Mouse (Mus musculus) CH12.LX (cell line): Measurements from ENCODE around the gene Smim10l2a. TPM values are rescaled to one million over a fixed set of nuclear protein-coding genes. Genes with fewer than 3 reads are reported as not detected.
A peak's percentile ranks its signal among the peaks of the same experiment; 100 is the strongest.

ENCODE experiments used
- DNase-seq: peaks from one replicate; pipeline ENCODE4 v3.0.0-alpha.2; 2013; ENCODE audit errors: extremely low read depth
- H3K27ac ChIP-seq: 2 replicates; pipeline ENCODE4 v1.5.1; 2012; ENCODE audit warnings: low read depth, mild to moderate bottlenecking, control low read depth, moderate library complexity; ENCODE audit not compliant: insufficient read depth
- H3K27me3 ChIP-seq: replicated peaks from 2 replicates; pipeline ENCODE3; 2012; ENCODE audit warnings: inconsistent platforms
- H3K36me3 ChIP-seq, 2 experiments: replicated peaks in 1 of 2; 2 replicates each; pipeline versions ENCODE3 to v1.6.1; 2012; ENCODE audit warnings: inconsistent platforms in 1 of 2, low read length in 1 of 2, mild to moderate bottlenecking in 1 of 2, mixed read lengths in 1 of 2, moderate library complexity in 1 of 2; ENCODE audit not compliant: control insufficient read depth in 1 of 2, insufficient read depth in 1 of 2
- H3K4me1 ChIP-seq, 2 experiments: 2 replicates each; pipeline ENCODE4 v1.6.1; 2012; ENCODE audit warnings: inconsistent platforms in 1 of 2, moderate library complexity in 1 of 2; ENCODE audit not compliant: insufficient read depth in 2 of 2, control insufficient read depth in 1 of 2
- H3K4me2 ChIP-seq: 2 replicates; pipeline ENCODE4 v1.6.1; 2012; ENCODE audit warnings: low read depth, mild to moderate bottlenecking, control low read depth; ENCODE audit not compliant: poor library complexity, insufficient read depth, severe bottlenecking
- H3K4me3 ChIP-seq, 3 experiments: fragments of 150-350 bp in 1 of 3; sonication (generic) in 1 of 3; replicated peaks in 1 of 3; 2 replicates each; pipeline versions ENCODE3 to v1.5.1; 2011 to 2012; ENCODE audit warnings: low read depth in 2 of 3, low read length in 2 of 3, mild to moderate bottlenecking in 2 of 3, moderate library complexity in 2 of 3, control low read depth in 1 of 3, improper control_type of control experiment in 1 of 3, inconsistent platforms in 1 of 3, mixed read lengths in 1 of 3; ENCODE audit not compliant: poor library complexity in 1 of 3
- H3K79me2 ChIP-seq: replicated peaks from 2 replicates; pipeline ENCODE4 v1.6.1; 2012; ENCODE audit warnings: mild to moderate bottlenecking, moderate library complexity; ENCODE audit not compliant: control insufficient read depth, poor library complexity, insufficient read depth, severe bottlenecking; ENCODE audit errors: extremely low read depth
- H3K9ac ChIP-seq: 2 replicates; pipeline ENCODE4 v1.6.1; 2012; ENCODE audit warnings: low read depth, mild to moderate bottlenecking, control low read depth, moderate library complexity; ENCODE audit not compliant: insufficient read depth
- H3K9me3 ChIP-seq: replicated peaks from 2 replicates; pipeline ENCODE3; 2012; ENCODE audit warnings: low read length, inconsistent platforms, mixed read lengths
- BHLHE40 ChIP-seq: IDR thresholded peaks from 2 replicates; pipeline ENCODE4 v1.6.1; 2011; ENCODE audit warnings: mild to moderate bottlenecking, low read depth, low read length, improper control_type of control experiment
- CHD1 ChIP-seq: IDR thresholded peaks from 2 replicates; pipeline ENCODE4 v1.6.1; 2012; ENCODE audit warnings: low read depth, low read length, improper control_type of control experiment, inconsistent platforms
- CHD2 ChIP-seq: IDR thresholded peaks from 2 replicates; pipeline ENCODE4 v1.6.1; 2011; ENCODE audit warnings: low read length, improper control_type of control experiment
- CTCF ChIP-seq, 2 experiments: IDR thresholded peaks in 1 of 2; conservative IDR thresholded peaks in 1 of 2; 2 replicates each; pipeline ENCODE4 v1.5.1; 2011 to 2012; ENCODE audit warnings: low read depth in 2 of 2, low read length in 2 of 2, improper control_type of control experiment in 1 of 2, inconsistent platforms in 1 of 2, mild to moderate bottlenecking in 1 of 2, moderate library complexity in 1 of 2
- E2F4 ChIP-seq: IDR thresholded peaks from 2 replicates; pipeline ENCODE4 v1.6.1; 2011; ENCODE audit warnings: low read depth, low read length, improper control_type of control experiment; ENCODE audit not compliant: insufficient replicate concordance
- ELF1 ChIP-seq: IDR thresholded peaks from 2 replicates; pipeline ENCODE4 v1.6.1; 2014; ENCODE audit warnings: low read depth, mild to moderate bottlenecking, inconsistent platforms, low read length, improper control_type of control experiment
- EP300 ChIP-seq: IDR thresholded peaks from 2 replicates; pipeline ENCODE4 v1.6.1; 2011; ENCODE audit warnings: low read length, improper control_type of control experiment
- ETS1 ChIP-seq: conservative IDR thresholded peaks from 2 replicates; pipeline ENCODE4 v1.6.1; 2012; ENCODE audit warnings: low read depth, mild to moderate bottlenecking, inconsistent platforms, low read length, improper control_type of control experiment, moderate library complexity
- GABPA ChIP-seq: IDR thresholded peaks from 2 replicates; pipeline ENCODE4 v1.6.1; 2012; ENCODE audit warnings: low read depth, low read length, improper control_type of control experiment, inconsistent platforms; ENCODE audit not compliant: insufficient replicate concordance
- HCFC1 ChIP-seq: IDR thresholded peaks from 2 replicates; pipeline ENCODE4 v1.6.1; 2012; ENCODE audit warnings: low read depth, mild to moderate bottlenecking, inconsistent platforms, low read length, improper control_type of control experiment
- IRF4 ChIP-seq: IDR thresholded peaks from 2 replicates; pipeline ENCODE4 v1.6.1; 2014; ENCODE audit warnings: low read depth, mild to moderate bottlenecking, inconsistent platforms, low read length, improper control_type of control experiment
- JUN ChIP-seq: IDR thresholded peaks from 2 replicates; pipeline ENCODE4 v1.6.1; 2011; ENCODE audit warnings: low read depth, mild to moderate bottlenecking, low read length, improper control_type of control experiment, moderate library complexity; ENCODE audit not compliant: insufficient read depth
- JUND ChIP-seq: conservative IDR thresholded peaks from 2 replicates; pipeline ENCODE4 v1.6.1; 2011; ENCODE audit warnings: low read depth, low read length, improper control_type of control experiment
- KAT2A ChIP-seq: IDR thresholded peaks from 2 replicates; pipeline ENCODE4 v1.6.1; 2012; ENCODE audit warnings: low read length, improper control_type of control experiment, inconsistent platforms; ENCODE audit not compliant: insufficient replicate concordance
- MAFK ChIP-seq: IDR thresholded peaks from 2 replicates; pipeline ENCODE4 v1.6.1; 2011; ENCODE audit warnings: low read length, improper control_type of control experiment; ENCODE audit not compliant: insufficient replicate concordance
- MEF2A ChIP-seq: IDR thresholded peaks from 2 replicates; pipeline ENCODE4 v1.6.1; 2014; ENCODE audit warnings: low read depth, mild to moderate bottlenecking, inconsistent platforms, low read length, improper control_type of control experiment, borderline replicate concordance
- MXI1 ChIP-seq: IDR thresholded peaks from 2 replicates; pipeline ENCODE4 v1.6.1; 2011; ENCODE audit warnings: mild to moderate bottlenecking, low read depth, low read length, improper control_type of control experiment
- MYC ChIP-seq: IDR thresholded peaks from 2 replicates; pipeline ENCODE4 v1.6.1; 2011; ENCODE audit warnings: low read depth, mild to moderate bottlenecking, improper control_type of control experiment, low read length
- NELFE ChIP-seq: IDR thresholded peaks from 2 replicates; pipeline ENCODE4 v1.6.1; 2011; ENCODE audit warnings: low read depth, low read length, improper control_type of control experiment
- NRF1 ChIP-seq: IDR thresholded peaks from 2 replicates; pipeline ENCODE4 v1.6.1; 2014; ENCODE audit warnings: low read depth, mild to moderate bottlenecking, inconsistent platforms, low read length, improper control_type of control experiment, moderate library complexity
- PAX5 ChIP-seq: IDR thresholded peaks from 2 replicates; pipeline ENCODE4 v1.6.1; 2012; ENCODE audit warnings: low read length, inconsistent platforms, mixed read lengths
- POLR2A ChIP-seq: IDR thresholded peaks from 2 replicates; pipeline ENCODE4 v1.6.1; 2011; ENCODE audit warnings: low read depth, mild to moderate bottlenecking, improper control_type of control experiment, low read length
- RAD21 ChIP-seq: IDR thresholded peaks from 2 replicates; pipeline ENCODE4 v1.6.1; 2011; ENCODE audit warnings: low read depth, mild to moderate bottlenecking, low read length, improper control_type of control experiment, moderate library complexity
- SIN3A ChIP-seq: IDR thresholded peaks from 2 replicates; pipeline ENCODE4 v1.6.1; 2012; ENCODE audit warnings: low read length, improper control_type of control experiment, inconsistent platforms
- SMC3 ChIP-seq: IDR thresholded peaks from 2 replicates; pipeline ENCODE4 v1.6.1; 2011; ENCODE audit warnings: low read depth, low read length, improper control_type of control experiment
- TCF12 ChIP-seq: IDR thresholded peaks from 2 replicates; pipeline ENCODE4 v1.6.1; 2014; ENCODE audit warnings: low read depth, mild to moderate bottlenecking, inconsistent platforms, low read length, improper control_type of control experiment
- USF1 ChIP-seq: IDR thresholded peaks from 2 replicates; pipeline ENCODE4 v1.6.1; 2014; ENCODE audit warnings: low read depth, mild to moderate bottlenecking, inconsistent platforms, low read length, improper control_type of control experiment
- USF2 ChIP-seq: conservative IDR thresholded peaks from 2 replicates; pipeline ENCODE4 v1.6.1; 2011; ENCODE audit warnings: low read depth, low read length, improper control_type of control experiment
- ZC3H11A ChIP-seq: IDR thresholded peaks from 2 replicates; pipeline ENCODE4 v1.6.1; 2012; ENCODE audit warnings: low read depth, mild to moderate bottlenecking, inconsistent platforms, low read length, improper control_type of control experiment
- ZKSCAN1 ChIP-seq: IDR thresholded peaks from 2 replicates; pipeline ENCODE4 v1.6.1; 2012; ENCODE audit warnings: low read depth, inconsistent platforms, low read length, improper control_type of control experiment, borderline replicate concordance
- ZMIZ1 ChIP-seq: IDR thresholded peaks from 2 replicates; pipeline ENCODE4 v1.6.1; 2012; ENCODE audit warnings: low read depth, mild to moderate bottlenecking, inconsistent platforms, low read length, improper control_type of control experiment
- ZNF384 ChIP-seq: IDR thresholded peaks from 2 replicates; pipeline ENCODE4 v1.6.1; 2012; ENCODE audit warnings: low read depth, low read length, improper control_type of control experiment, inconsistent platforms
- dilution Hi-C: fragments of 300-500 bp; cut with MboI; formaldehyde crosslinking; loops from 2 replicates; pipeline ENCODE4 v1.14.3; 2020; ENCODE audit warnings: low sequenced_read_pairs; ENCODE audit not compliant: extremely low pct_unique_long_range_greater_than_20kb, extremely low pct_ligation_motif_present
- in situ Hi-C: fragments of 300-500 bp; cut with MboI; formaldehyde crosslinking; loops from 3 replicates; pipeline ENCODE4 v1.14.3; 2019; ENCODE audit warnings: low sequenced_read_pairs, low pct_ligation_motif_present, low pct_unique_long_range_greater_than_20kb, mixed read lengths
- polyA plus RNA-seq: library from polyadenylated mRNA; unstranded; fragments of >175 nt; gene quantifications from 2 replicates; pipeline ENCODE4 v1.2.1, GENCODE M21; 2012; ENCODE audit warnings: low read depth; ENCODE audit not compliant: insufficient read length
- total RNA-seq, 2 experiments: library from RNA; depleted of rRNA; stranded (reverse); fragments of 300-350 nt in 1 of 2; fragments of >200 nt in 1 of 2; gene quantifications; 2 replicates each; pipeline ENCODE4 v1.2.3; 2012 to 2014

Smim10l2a gene
- total and polyA plus RNA-seq, 3 experiments: 0.76 to 2.8 (median 1.1) TPM

DNA sequence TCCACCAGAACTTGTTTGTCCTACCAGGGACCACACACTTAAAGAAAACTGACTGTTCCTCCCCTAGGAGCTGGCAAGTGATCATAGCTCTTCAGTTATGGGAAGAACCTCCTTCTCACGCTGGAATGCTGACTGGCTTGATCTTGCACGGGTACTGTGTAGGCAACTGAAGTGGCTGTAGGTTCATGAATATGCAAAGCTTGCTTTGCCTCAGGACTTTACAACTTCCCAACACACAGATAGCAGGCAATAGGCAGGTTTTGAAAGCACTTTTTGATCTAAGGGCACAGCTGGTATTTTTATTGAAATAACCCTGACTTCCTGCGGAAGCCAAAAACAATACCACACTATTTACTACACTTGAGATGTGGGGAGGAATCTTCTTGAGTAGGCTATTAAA is 31.5 kb upstream of the Smim10l2a start:
- dilution Hi-C loops: no loop called here

GRCm38 (mm10) chrX:56346176-56346931 is 28.0 kb upstream of the Smim10l2a start, which contains the start of gene Zfp449:
Gene Zfp449 (plus strand): TSS chrX:56346400.
- dilution Hi-C loops (no loop called here), in situ Hi-C loops (no loop called here)
- peaks cover 0 to 2% of the 10 kb centered on the region in 2 experiments for H3K36me3 ChIP-seq
- peak within 1 kb of the TSS; percentile 56 to 72 (median 60) for H3K4me3 ChIP-seq
- H3K79me2 ChIP-seq: no peaks in the 10 kb centered on the region
- H3K9ac ChIP-seq: peak within 1 kb of the TSS; percentile 83
- peaks cover 0 to 4% of the 10 kb centered on the region in 2 experiments; a peak in 1 of 4 replicates for H3K4me1 ChIP-seq
- no peaks in the 10 kb centered on the region for H3K9me3 ChIP-seq
- H3K4me2 ChIP-seq: peak within 1 kb of the TSS; percentile 73
- H3K27ac ChIP-seq: no peak within 1 kb of the TSS
- no peaks in the 10 kb centered on the region for H3K27me3 ChIP-seq
- peak; percentile 64 for DNase-seq
- TF ChIP-seq ZKSCAN1: no peak
- no peak for TF ChIP-seq ZNF384
- TF ChIP-seq CTCF (conservative IDR thresholded peaks at IDR 0.05 in 1 of 2, IDR thresholded peaks at IDR 0.05 in 1 of 2; ENCODE audit: low read depth in 2 of 2, low read length in 2 of 2): no peak
- no peak for TF ChIP-seq KAT2A
- no peak for TF ChIP-seq E2F4
- no peak for TF ChIP-seq JUN
- no peak for TF ChIP-seq SIN3A
- peak; percentile 87 for TF ChIP-seq NRF1
- no peak for TF ChIP-seq CHD1
- no peak for TF ChIP-seq RAD21
- TF ChIP-seq JUND: no peak
- 0 out of 2 replicates have a peak, but pooled peaks have one; percentile 23 for TF ChIP-seq MEF2A
- no peak for TF ChIP-seq BHLHE40
- peak; percentile 61; the same call in 1 of the 2 replicates for TF ChIP-seq NELFE
- TF ChIP-seq SMC3: no peak
- no peak for TF ChIP-seq MYC
- no peak for TF ChIP-seq MXI1
- no peak for TF ChIP-seq EP300
- no peak for TF ChIP-seq GABPA
- TF ChIP-seq USF1: no peak
- TF ChIP-seq ZMIZ1: no peak
- TF ChIP-seq ELF1: 0 out of 2 replicates have a peak, but pooled peaks have one; percentile 18
- no peak for TF ChIP-seq CHD2
- no peak for TF ChIP-seq ETS1
- TF ChIP-seq TCF12: no peak; the same call in 1 of the 2 replicates
- TF ChIP-seq HCFC1: peak; percentile 80

More for the DNA sequence above, 31.5 kb upstream of the Smim10l2a start:
- Histone ChIP-seq H3K27me3 (no peaks in the 10 kb centered on the region), H3K4me2 (no peak overlapping the region), H3K79me2 (no peaks in the 10 kb centered on the region), H3K9me3 (no peaks in the 10 kb centered on the region), H3K4me1 (peaks cover 0 to 4% of the 10 kb centered on the region in 2 experiments; a peak in 1 of 4 replicates), H3K9ac (no peak overlapping the region), H3K27ac (no peak overlapping the region), H3K4me3 (no peak overlapping the region), H3K36me3 (no peaks in the 10 kb centered on the region)
- TF ChIP-seq SIN3A (no peak), MAFK (no peak), IRF4 (no peak), MYC (no peak), POLR2A (no peak), ELF1 (no peak), JUND (no peak), JUN (no peak), BHLHE40 (no peak), EP300 (no peak), USF2 (no peak), ZC3H11A (no peak), USF1 (no peak), PAX5 (no peak), ZKSCAN1 (no peak), MXI1 (no peak)
- in situ Hi-C loops: no loop called here
- DNase-seq: no peak
